Mouse (Mus musculus): ENCODE data around the gene Fastkd1. TPM values are rescaled to one million over a fixed set of nuclear protein-coding genes. Genes with fewer than 3 reads are reported as not detected.

Gene Fastkd1
- polyA plus RNA-seq, 2 experiments, result 3.2 to 3.5 TPM

DNA sequence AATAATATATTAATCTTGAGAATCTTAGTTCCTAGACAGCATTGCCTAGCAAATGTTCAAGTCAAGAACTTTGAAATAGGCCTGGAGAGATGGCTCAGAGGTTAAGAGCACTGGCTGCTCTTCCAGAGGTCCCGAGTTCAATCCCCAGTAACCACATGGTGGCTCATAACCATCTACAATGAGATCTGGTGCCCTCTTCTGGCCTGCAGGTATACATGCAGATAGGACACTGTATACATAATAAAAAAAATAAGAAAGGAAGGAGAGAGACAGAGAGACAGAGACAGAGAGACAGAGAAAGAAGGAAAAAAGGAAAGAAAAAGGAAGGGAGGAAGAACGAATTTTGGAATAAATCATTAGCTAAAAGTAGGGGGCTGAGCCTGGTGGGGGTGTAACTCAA is 36.6 kb downstream of the Fastkd1 start:
- no peak for DNase-seq (ENCODE audit: low read depth in 3 of 3, low spot score in 3 of 3)
- Histone ChIP-seq H3K27me3 (ENCODE audit: control insufficient read depth, insufficient read depth, low read length) (no peaks in the 10 kb centered on the region), H3K36me3 (replicated peaks; ENCODE audit: control insufficient read depth, insufficient read depth, low read depth) (no peaks in the 10 kb centered on the region), H3K9ac (replicated peaks) (no peak overlapping the region), H3K4me2 (ENCODE audit: low read depth) (no peak overlapping the region), H3K27ac (no peak overlapping the region), H3K4me1 (replicated peaks; ENCODE audit: control insufficient read depth in 2 of 2, insufficient read depth in 2 of 2, low read length in 1 of 2) (no peaks in the 10 kb centered on the region), H3K9me3 (ENCODE audit: control insufficient read depth, low read length) (no peaks in the 10 kb centered on the region), H3K4me3 (ENCODE audit: insufficient read depth in 1 of 2, low read depth in 2 of 2, low read length in 2 of 2) (no peak overlapping the region)
- no peak for TF ChIP-seq EP300 (IDR thresholded peaks at IDR 0.05; ENCODE audit: low read depth)
- peak; percentile 54 for TF ChIP-seq CTCF (IDR thresholded peaks at IDR 0.05; ENCODE audit: low read depth)
- ATAC-seq (ENCODE audit: insufficient read depth), result no peak
- WGBS (ENCODE audit: insufficient replicate concordance), result 28% methylated on average over 2 of the region's 2 CpGs

DNA sequence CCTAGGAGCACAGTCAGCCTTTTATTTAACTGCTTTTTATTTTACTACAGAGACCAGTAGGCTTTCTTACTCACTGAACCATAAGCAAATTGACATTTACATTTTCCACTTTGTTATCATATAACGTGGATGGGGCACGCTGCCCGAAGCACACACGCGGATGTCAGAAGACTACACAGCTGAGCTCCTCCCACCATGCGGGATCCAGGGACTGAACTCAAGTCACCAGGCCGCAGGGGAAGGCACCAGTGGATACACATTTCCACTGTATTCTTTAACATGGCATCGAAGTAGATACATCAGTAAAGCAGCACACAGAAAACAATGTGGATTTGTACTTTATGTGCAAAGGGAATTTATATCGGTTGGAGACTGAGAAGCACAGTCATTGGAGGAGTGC is 38.0 kb downstream of the Fastkd1 start:
- 81% methylated on average over 9 of the region's 9 CpGs for WGBS (ENCODE audit: insufficient replicate concordance)
- Histone ChIP-seq H3K27me3 (ENCODE audit: control insufficient read depth, insufficient read depth, low read length) (no peaks in the 10 kb centered on the region), H3K27ac (no peak overlapping the region), H3K36me3 (replicated peaks; ENCODE audit: control insufficient read depth, insufficient read depth, low read depth) (no peaks in the 10 kb centered on the region), H3K4me1 (replicated peaks; ENCODE audit: control insufficient read depth in 2 of 2, insufficient read depth in 2 of 2, low read length in 1 of 2) (no peaks in the 10 kb centered on the region), H3K9me3 (ENCODE audit: control insufficient read depth, low read length) (no peaks in the 10 kb centered on the region), H3K4me2 (ENCODE audit: low read depth) (no peak overlapping the region), H3K4me3 (ENCODE audit: insufficient read depth in 1 of 2, low read depth in 2 of 2, low read length in 2 of 2) (no peak overlapping the region), H3K9ac (replicated peaks) (no peak overlapping the region)
- no peak for TF ChIP-seq CTCF (IDR thresholded peaks at IDR 0.05; ENCODE audit: low read depth)
- TF ChIP-seq EP300 (IDR thresholded peaks at IDR 0.05; ENCODE audit: low read depth), result no peak
- no peak for DNase-seq (ENCODE audit: low read depth in 3 of 3, low spot score in 3 of 3)
- ATAC-seq (ENCODE audit: insufficient read depth), result no peak

DNA sequence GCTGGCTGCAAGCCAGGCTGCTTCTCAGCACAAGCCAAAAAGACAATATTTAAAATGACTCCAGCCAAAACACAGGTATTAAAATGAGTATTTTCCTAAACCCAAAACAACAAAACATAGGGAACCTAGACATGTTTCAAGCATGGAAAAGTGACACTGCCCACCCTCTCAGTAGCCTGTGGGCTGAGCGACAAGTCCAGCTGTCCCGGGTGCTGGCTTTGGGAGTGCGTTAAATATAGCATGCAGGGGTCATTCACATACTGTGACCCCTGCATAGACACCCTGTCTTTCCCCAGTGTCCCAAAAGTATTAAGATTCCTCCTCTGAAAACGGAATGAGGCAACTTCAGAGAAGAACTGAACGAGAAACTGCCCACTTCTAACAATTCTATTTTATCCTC is 39.6 kb downstream of the Fastkd1 start:
- no peak for TF ChIP-seq EP300 (IDR thresholded peaks at IDR 0.05; ENCODE audit: low read depth)
- no peak for TF ChIP-seq CTCF (IDR thresholded peaks at IDR 0.05; ENCODE audit: low read depth)
- 58% methylated on average over 5 of the region's 5 CpGs for WGBS (ENCODE audit: insufficient replicate concordance)
- Histone ChIP-seq H3K9ac (replicated peaks) (no peak overlapping the region), H3K27me3 (ENCODE audit: control insufficient read depth, insufficient read depth, low read length) (no peaks in the 10 kb centered on the region), H3K4me3 (ENCODE audit: insufficient read depth in 1 of 2, low read depth in 2 of 2, low read length in 2 of 2) (no peak overlapping the region), H3K4me1 (replicated peaks; ENCODE audit: control insufficient read depth in 2 of 2, insufficient read depth in 2 of 2, low read length in 1 of 2) (no peaks in the 10 kb centered on the region), H3K4me2 (ENCODE audit: low read depth) (no peak overlapping the region), H3K27ac (no peak overlapping the region), H3K36me3 (replicated peaks; ENCODE audit: control insufficient read depth, insufficient read depth, low read depth) (no peaks in the 10 kb centered on the region), H3K9me3 (ENCODE audit: control insufficient read depth, low read length) (no peaks in the 10 kb centered on the region)
- ATAC-seq (ENCODE audit: insufficient read depth) (no peak), DNase-seq (ENCODE audit: low read depth in 3 of 3, low spot score in 3 of 3) (no peak)

DNA sequence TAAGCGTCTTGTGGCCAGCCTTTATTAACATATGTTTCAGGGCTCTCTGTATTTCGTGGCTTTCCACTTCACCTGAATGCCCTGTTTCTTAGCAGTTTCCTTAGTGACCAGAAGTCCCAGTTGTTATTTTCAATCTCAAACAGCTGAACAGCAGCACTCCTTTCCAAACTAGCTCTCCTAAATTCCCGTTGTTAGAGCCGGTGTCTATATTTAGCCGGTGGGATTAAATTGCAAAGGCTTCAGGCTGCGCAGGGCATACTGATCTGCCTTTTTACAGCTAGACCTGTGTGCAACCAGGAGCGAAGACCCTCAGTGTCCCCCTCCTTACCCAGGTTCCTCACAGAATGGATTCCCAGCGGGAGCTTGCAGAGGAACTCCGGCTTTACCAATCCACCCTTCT is 43.5 kb downstream of the Fastkd1 start, which contains the start of gene Klhl41:
Gene Klhl41 (plus strand): TSS at position 268 of the 400 bp plus-strand sequence.
- no peak for DNase-seq (ENCODE audit: low read depth in 3 of 3, low spot score in 3 of 3)
- Histone ChIP-seq H3K36me3 (replicated peaks; ENCODE audit: control insufficient read depth, insufficient read depth, low read depth) (no peaks in the 10 kb centered on the region), H3K4me2 (ENCODE audit: low read depth) (no peak within 1 kb of the TSS), H3K4me3 (ENCODE audit: insufficient read depth in 1 of 2, low read depth in 2 of 2, low read length in 2 of 2) (no peak within 1 kb of the TSS), H3K27ac (no peak within 1 kb of the TSS), H3K9ac (replicated peaks) (no peak within 1 kb of the TSS), H3K9me3 (ENCODE audit: control insufficient read depth, low read length) (no peaks in the 10 kb centered on the region), H3K4me1 (replicated peaks; ENCODE audit: control insufficient read depth in 2 of 2, insufficient read depth in 2 of 2, low read length in 1 of 2) (no peaks in the 10 kb centered on the region), H3K27me3 (ENCODE audit: control insufficient read depth, insufficient read depth, low read length) (no peaks in the 10 kb centered on the region)
- 74% methylated on average over 9 of the region's 9 CpGs for WGBS (ENCODE audit: insufficient replicate concordance)
- no peak for TF ChIP-seq CTCF (IDR thresholded peaks at IDR 0.05; ENCODE audit: low read depth)
- TF ChIP-seq EP300 (IDR thresholded peaks at IDR 0.05; ENCODE audit: low read depth), result no peak
- ATAC-seq (ENCODE audit: insufficient read depth), result no peak

DNA sequence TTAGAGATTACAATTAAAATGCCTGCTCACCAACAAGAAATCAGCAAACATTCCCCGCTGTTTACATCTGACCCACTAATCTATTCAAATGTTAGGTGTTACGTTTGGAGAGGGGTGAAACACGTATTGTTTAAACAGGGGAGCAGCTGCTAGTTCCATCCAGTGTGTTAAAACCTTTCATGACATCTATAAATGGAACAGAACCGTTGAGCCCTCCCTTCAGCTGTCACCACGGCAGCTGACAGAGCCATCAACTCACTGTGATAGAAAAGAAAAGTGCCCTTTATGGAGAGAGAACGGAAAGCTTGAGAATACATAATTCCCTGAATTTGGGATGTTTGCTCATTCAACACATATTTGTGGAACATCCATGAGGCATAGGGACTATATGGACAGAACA is 44.9 kb downstream of the Fastkd1 start:
- Histone ChIP-seq H3K27ac (no peak overlapping the region), H3K4me2 (ENCODE audit: low read depth) (no peak overlapping the region), H3K9me3 (ENCODE audit: control insufficient read depth, low read length) (no peaks in the 10 kb centered on the region), H3K4me3 (ENCODE audit: insufficient read depth in 1 of 2, low read depth in 2 of 2, low read length in 2 of 2) (no peak overlapping the region), H3K36me3 (replicated peaks; ENCODE audit: control insufficient read depth, insufficient read depth, low read depth) (no peaks in the 10 kb centered on the region), H3K9ac (replicated peaks) (no peak overlapping the region), H3K27me3 (ENCODE audit: control insufficient read depth, insufficient read depth, low read length) (no peaks in the 10 kb centered on the region), H3K4me1 (replicated peaks; ENCODE audit: control insufficient read depth in 2 of 2, insufficient read depth in 2 of 2, low read length in 1 of 2) (no peaks in the 10 kb centered on the region)
- no peak for TF ChIP-seq EP300 (IDR thresholded peaks at IDR 0.05; ENCODE audit: low read depth)
- TF ChIP-seq CTCF (IDR thresholded peaks at IDR 0.05; ENCODE audit: low read depth), result no peak
- DNase-seq (ENCODE audit: low read depth in 3 of 3, low spot score in 3 of 3), result no peak
- WGBS (ENCODE audit: insufficient replicate concordance), result 62% methylated on average over 6 of the region's 6 CpGs
- no peak for ATAC-seq (ENCODE audit: insufficient read depth)
